Mouse (Mus musculus) liver, embryonic 12.5 days (tissue): ENCODE measurements around the gene Tmub1. TPM values are rescaled to one million over a fixed set of nuclear protein-coding genes. Genes with fewer than 3 reads are reported as not detected.

Experiments used
- ATAC-seq: fragments of 200-750 bp; cut with Nextera tagmentation; 2 replicates; pipeline ENCODE4 v1.8.0; 2017; ENCODE audit warnings: moderate number of reproducible peaks, mild to moderate bottlenecking, moderate library complexity
- H3K27ac ChIP-seq: fragments of 300-500 bp; sonication (generic); 2 replicates; pipeline ENCODE4 v1.5.1; 2016; ENCODE audit warnings: mild to moderate bottlenecking
- H3K27me3 ChIP-seq: fragments of 300-500 bp; sonication (generic); replicated peaks from 2 replicates; pipeline ENCODE4 v1.6.1; 2016; ENCODE audit warnings: mild to moderate bottlenecking, moderate library complexity
- H3K36me3 ChIP-seq: fragments of 300-500 bp; sonication (generic); 2 replicates; pipeline ENCODE4 v1.6.1; 2016; ENCODE audit warnings: mild to moderate bottlenecking, moderate library complexity
- H3K4me1 ChIP-seq: fragments of 300-500 bp; sonication (generic); 2 replicates; pipeline ENCODE4 v1.6.1; 2016
- H3K4me2 ChIP-seq: fragments of 300-500 bp; sonication (generic); 2 replicates; pipeline ENCODE4 v1.6.1; 2016; ENCODE audit warnings: mild to moderate bottlenecking, moderate library complexity
- H3K4me3 ChIP-seq: fragments of 300-500 bp; sonication (generic); 2 replicates; pipeline ENCODE4 v1.5.1; 2016; ENCODE audit warnings: mild to moderate bottlenecking, moderate library complexity
- H3K9ac ChIP-seq: fragments of 300-500 bp; sonication (generic); 2 replicates; pipeline ENCODE4 v1.6.1; 2016; ENCODE audit warnings: mild to moderate bottlenecking, moderate library complexity
- H3K9me3 ChIP-seq: fragments of 300-500 bp; sonication (generic); replicated peaks from 2 replicates; pipeline ENCODE4 v1.6.1; 2016; ENCODE audit warnings: mild to moderate bottlenecking, moderate library complexity
- WGBS: fragments of 180-500 bp; shearing (Covaris S2); methylation state at CpG from one replicate; pipeline ENCODE4 v1.1.7; 2016; ENCODE audit not compliant: insufficient replicate concordance; 5-methylcytosine and 5-hydroxymethylcytosine counted together
- polyA plus RNA-seq: library from polyadenylated mRNA; unstranded; fragments of >200 nt; fragmentation: Nextera tagmentation; extraction: Ambion mirVana; gene quantifications from 2 replicates; pipeline ENCODE4 v1.2.1, GENCODE M21; 2016

The Tmub1 gene
- polyA plus RNA-seq, 1 experiment from 2014 or later = 7.2 TPM

DNA sequence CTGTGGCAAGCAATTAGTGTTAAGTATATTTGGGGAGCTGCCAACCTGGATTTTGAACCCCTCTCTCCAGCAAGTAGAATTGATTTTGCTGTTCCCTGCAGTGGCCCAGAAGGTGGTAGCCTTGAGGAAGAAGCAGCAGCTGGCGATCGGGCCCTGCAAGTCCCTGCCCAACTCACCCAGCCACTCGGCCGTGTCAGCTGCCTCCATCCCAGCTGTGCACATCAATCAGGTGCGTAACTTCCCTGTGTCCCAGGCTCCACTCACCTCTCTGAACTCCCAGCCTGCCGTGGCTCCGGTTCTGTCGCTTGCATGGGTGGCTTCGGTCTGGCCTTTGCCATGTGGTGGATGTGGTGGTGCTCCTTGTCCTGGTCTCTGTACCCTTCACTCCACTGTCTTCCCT is 30.3 kb upstream of the Tmub1 start:
- no peak for ATAC-seq
- H3K4me1 ChIP-seq = peaks cover 59% of the 10 kb centered on the region

DNA sequence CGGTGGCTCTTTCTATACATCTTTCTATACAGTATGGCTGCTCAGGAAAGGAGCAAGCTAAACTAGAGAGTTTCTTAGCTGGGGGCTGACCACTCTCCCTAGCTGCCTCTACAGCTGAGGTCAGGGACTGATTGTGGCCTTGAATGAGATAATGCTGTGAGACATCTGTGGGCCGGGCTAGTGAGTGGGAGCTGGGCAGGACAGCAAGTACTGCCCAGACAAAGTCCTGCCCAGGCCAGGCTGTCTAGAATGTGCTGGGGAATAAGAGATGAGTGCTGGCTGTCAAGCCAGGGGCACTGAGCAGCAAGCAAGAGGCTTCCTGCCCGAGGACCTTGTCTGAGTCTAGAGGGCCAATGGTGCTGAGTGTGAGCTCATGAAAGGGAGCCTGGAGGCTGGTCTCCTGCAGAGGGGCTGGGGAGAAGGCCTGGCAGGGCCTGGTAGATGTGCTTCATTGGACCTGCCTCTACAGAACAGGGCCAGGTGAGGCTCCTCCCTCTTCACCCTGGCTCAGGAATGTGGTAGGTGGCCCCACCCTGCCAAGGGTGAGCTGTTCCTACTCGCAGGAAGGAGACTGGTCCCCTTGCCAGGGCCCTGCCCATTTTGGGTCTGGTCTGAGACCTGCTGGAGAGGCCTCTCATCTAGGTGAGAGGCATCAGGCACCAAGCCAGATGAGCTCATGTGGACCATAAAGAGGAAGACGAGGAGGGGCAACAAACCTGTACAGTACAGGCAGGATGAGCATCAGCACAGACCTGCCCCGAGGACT is 28.0 kb upstream of the Tmub1 start:
- Histone ChIP-seq H3K27me3 (peaks cover 43% of the 10 kb centered on the region), H3K9ac (no peak overlapping the region), H3K9me3 (no peaks in the 10 kb centered on the region), H3K27ac (no peak overlapping the region), H3K36me3 (peaks cover 60% of the 10 kb centered on the region), H3K4me3 (no peak overlapping the region), H3K4me2 (peak overlapping the region; percentile 68; the same call in 1 of the 2 replicates), H3K4me1 (peaks cover 53% of the 10 kb centered on the region)
- ATAC-seq = no peak
- 68% methylated on average over 6 of the region's 6 CpGs for WGBS

More for the DNA sequence above, 30.3 kb upstream of the Tmub1 start:
- WGBS = 86% methylated on average over 9 of the region's 9 CpGs
- Histone ChIP-seq H3K9ac (no peak overlapping the region), H3K27me3 (peaks cover 31% of the 10 kb centered on the region), H3K4me3 (no peak overlapping the region), H3K36me3 (peaks cover 76% of the 10 kb centered on the region), H3K9me3 (no peaks in the 10 kb centered on the region), H3K27ac (no peak overlapping the region), H3K4me2 (no peak overlapping the region)

- Histone ChIP-seq H3K27me3 (peaks cover 43% of the 10 kb centered on the region), H3K4me1 (peaks cover 44% of the 10 kb centered on the region), H3K27ac (no peak overlapping the region), H3K4me3 (peak overlapping the region; percentile 46), H3K4me2 (peak overlapping the region; percentile 68), H3K9ac (0 out of 2 replicates have a peak overlapping the region, but pooled peaks have one; percentile 10), H3K36me3 (peaks cover 52% of the 10 kb centered on the region), H3K9me3 (no peaks in the 10 kb centered on the region)
- no peak for ATAC-seq
- 9% methylated on average over 67 of the region's 67 CpGs for WGBS
These were observed 27.1 kb upstream of the Tmub1 start for GRCm38 (mm10) chr5:24474723-24475261.

GRCm38 (mm10) chr5:24474025-24474722 is 26.5 kb upstream of the Tmub1 start:
- 0 out of 2 replicates have a peak overlapping the region, but pooled peaks have one; percentile 10 for H3K9ac ChIP-seq
- H3K9me3 ChIP-seq = no peaks in the 10 kb centered on the region
- peak overlapping the region; percentile 68 for H3K4me2 ChIP-seq
- H3K4me1 ChIP-seq = peaks cover 41% of the 10 kb centered on the region
- peak overlapping the region; percentile 46 for H3K4me3 ChIP-seq
- no peak for ATAC-seq
- peaks cover 43% of the 10 kb centered on the region for H3K27me3 ChIP-seq
- peaks cover 45% of the 10 kb centered on the region for H3K36me3 ChIP-seq
- H3K27ac ChIP-seq = no peak overlapping the region
- WGBS = 7% methylated on average over 77 of the region's 77 CpGs

GRCm38 (mm10) chr5:24472884-24473619 is 25.4 kb upstream of the Tmub1 start:
- Histone ChIP-seq H3K4me3 (no peak overlapping the region), H3K27me3 (peaks cover 43% of the 10 kb centered on the region), H3K36me3 (peaks cover 34% of the 10 kb centered on the region), H3K4me2 (no peak overlapping the region), H3K27ac (no peak overlapping the region), H3K9me3 (no peaks in the 10 kb centered on the region), H3K4me1 (peaks cover 41% of the 10 kb centered on the region), H3K9ac (no peak overlapping the region)
- WGBS = 42% methylated on average over 7 of the region's 7 CpGs
- 0 out of 2 replicates have a peak, but pooled peaks have one; percentile 6 for ATAC-seq

DNA sequence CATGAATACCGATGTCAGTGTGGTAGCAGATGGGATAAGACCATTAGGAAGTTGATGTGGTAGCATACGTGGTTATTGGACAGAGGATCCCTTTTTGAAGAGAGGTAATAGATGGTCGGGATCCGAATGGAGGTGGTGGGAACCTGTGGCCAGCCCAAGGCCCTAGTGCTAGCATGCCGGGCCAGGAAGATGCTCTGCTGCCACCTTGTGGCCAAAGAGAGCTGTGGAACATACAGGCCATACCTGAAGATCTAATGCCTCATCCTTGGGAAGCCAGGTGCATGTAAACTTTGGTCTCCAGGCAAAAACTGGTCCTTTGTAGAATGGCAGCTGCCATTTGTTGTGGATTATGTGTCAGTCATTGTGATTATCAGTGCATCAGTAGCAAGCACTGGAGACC is 22.9 kb upstream of the Tmub1 start:
- Histone ChIP-seq H3K4me2 (no peak overlapping the region), H3K9me3 (no peaks in the 10 kb centered on the region), H3K4me3 (no peak overlapping the region), H3K27ac (no peak overlapping the region), H3K36me3 (peaks cover 11% of the 10 kb centered on the region), H3K27me3 (peaks cover 39% of the 10 kb centered on the region), H3K4me1 (peaks cover 50% of the 10 kb centered on the region), H3K9ac (no peak overlapping the region)
- WGBS = 9% methylated on average over 5 of the region's 5 CpGs
- peak; percentile 64 for ATAC-seq

DNA sequence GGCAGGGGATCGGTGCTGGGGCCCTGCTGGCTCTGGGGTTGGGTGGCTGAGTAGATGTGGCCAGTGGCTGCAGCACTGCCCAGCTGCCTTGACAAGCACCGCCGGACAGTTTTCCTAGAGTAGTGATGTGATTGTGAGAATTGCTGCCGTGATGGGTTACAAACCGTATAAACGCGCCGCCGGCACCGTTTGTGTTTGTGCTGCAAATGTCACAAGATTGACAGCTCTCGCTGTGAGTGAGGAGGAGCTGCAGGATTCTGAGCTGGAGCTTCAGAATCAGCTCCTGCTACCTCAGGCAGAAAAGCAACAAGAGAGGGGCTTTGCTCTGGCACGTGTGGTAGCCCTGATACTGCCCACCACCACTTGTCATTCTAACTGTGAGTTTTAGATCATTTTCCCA is 19.1 kb upstream of the Tmub1 start:
- no peaks in the 10 kb centered on the region for H3K9me3 ChIP-seq
- no peak for ATAC-seq
- H3K9ac ChIP-seq = no peak overlapping the region
- peaks cover under 1% of the 10 kb centered on the region for H3K27me3 ChIP-seq
- peaks cover 12% of the 10 kb centered on the region for H3K36me3 ChIP-seq
- H3K4me3 ChIP-seq = no peak overlapping the region
- H3K27ac ChIP-seq = no peak overlapping the region
- peaks cover 14% of the 10 kb centered on the region; the same call in 1 of the 2 replicates for H3K4me1 ChIP-seq
- H3K4me2 ChIP-seq = no peak overlapping the region
- WGBS = 71% methylated on average over 12 of the region's 12 CpGs

GRCm38 (mm10) chr5:24455613-24456012 is 8.0 kb upstream of the Tmub1 start:
- Histone ChIP-seq H3K9me3 (no peaks in the 10 kb centered on the region), H3K9ac (no peak overlapping the region), H3K4me1 (peaks cover 58% of the 10 kb centered on the region), H3K4me2 (no peak overlapping the region), H3K4me3 (no peak overlapping the region), H3K27ac (peak overlapping the region; percentile 15; the same call in 1 of the 2 replicates), H3K27me3 (no peaks in the 10 kb centered on the region), H3K36me3 (peaks cover 42% of the 10 kb centered on the region)
- WGBS = 79% methylated on average over 7 of the region's 7 CpGs
- no peak for ATAC-seq

DNA sequence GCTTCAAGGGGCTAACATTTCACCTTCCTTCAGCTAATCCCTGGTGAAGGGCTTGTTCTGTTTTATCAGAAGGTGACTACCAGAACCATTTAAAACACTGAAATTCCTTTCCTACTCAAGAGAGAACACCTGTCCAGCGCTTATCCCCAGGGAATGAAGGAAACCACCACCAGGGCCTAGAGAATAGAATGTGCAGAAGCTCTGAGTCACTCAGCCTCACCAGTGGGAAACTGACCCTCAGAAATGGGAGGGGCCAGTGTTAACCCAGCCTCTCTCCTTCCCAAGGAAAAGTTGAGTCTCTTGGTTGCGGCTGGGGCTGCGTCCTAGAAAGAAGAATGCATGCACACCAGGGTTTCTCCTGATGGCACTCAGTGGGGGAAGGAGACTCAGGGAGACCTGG is 7.4 kb upstream of the Tmub1 start:
- H3K9ac ChIP-seq = no peak overlapping the region
- H3K9me3 ChIP-seq = no peaks in the 10 kb centered on the region
- H3K4me2 ChIP-seq = no peak overlapping the region
- H3K27me3 ChIP-seq = no peaks in the 10 kb centered on the region
- no peak for ATAC-seq
- H3K36me3 ChIP-seq = peaks cover 38% of the 10 kb centered on the region
- WGBS = 75% methylated on average over 3 of the region's 3 CpGs
- H3K4me3 ChIP-seq = no peak overlapping the region
- H3K4me1 ChIP-seq = peaks cover 60% of the 10 kb centered on the region
- peak overlapping the region; percentile 15; the same call in 1 of the 2 replicates for H3K27ac ChIP-seq

GRCm38 (mm10) chr5:24453985-24454303 is 6.3 kb upstream of the Tmub1 start:
- no peaks in the 10 kb centered on the region for H3K27me3 ChIP-seq
- H3K4me3 ChIP-seq = peak overlapping the region; percentile 85
- H3K27ac ChIP-seq = no peak overlapping the region
- ATAC-seq = no peak
- H3K36me3 ChIP-seq = peaks cover 38% of the 10 kb centered on the region
- H3K4me2 ChIP-seq = peak overlapping the region; percentile 99
- H3K9me3 ChIP-seq = no peaks in the 10 kb centered on the region
- peak overlapping the region; percentile 95 for H3K9ac ChIP-seq
- 21% methylated on average over 2 of the region's 2 CpGs for WGBS
- peaks cover 57% of the 10 kb centered on the region for H3K4me1 ChIP-seq

GRCm38 (mm10) chr5:24453283-24453984 is 5.8 kb upstream of the Tmub1 start:
- peaks cover 33% of the 10 kb centered on the region for H3K36me3 ChIP-seq
- peaks cover 57% of the 10 kb centered on the region for H3K4me1 ChIP-seq
- H3K4me2 ChIP-seq = peak overlapping the region; percentile 99
- ATAC-seq = no peak
- H3K27me3 ChIP-seq = no peaks in the 10 kb centered on the region
- peak overlapping the region; percentile 85 for H3K4me3 ChIP-seq
- H3K9ac ChIP-seq = peak overlapping the region; percentile 95
- H3K9me3 ChIP-seq = no peaks in the 10 kb centered on the region
- peak overlapping the region; percentile 98 for H3K27ac ChIP-seq
- 33% methylated on average over 5 of the region's 5 CpGs for WGBS
